Mouse (Mus musculus): ENCODE data around the gene Iars. TPM values are rescaled to one million over a fixed set of nuclear protein-coding genes. Genes with fewer than 3 reads are reported as not detected.

The Iars gene
- polyA plus RNA-seq (2012; rRNA removed): 27.3 and 29.8 TPM in 2 replicates

GRCm38 (mm10) chr13:49681351-49682232, at the start of gene Iars:
Gene Iars, plus strand, starts transcription at chr13:49682100.

GRCm38 (mm10) chr13:49652481-49653179, 29.3 kb upstream of the Iars start, which contains the start of the genes Cenpp and Nol8:
Gene Cenpp, minus strand, starts transcription at chr13:49652785.
Gene Nol8, plus strand, starts transcription at chr13:49653078.

Other genes starting within 250 kb of the Iars start
- 0.06 and 0.07 TPM in 2 replicates for gene Tes3-ps, start 188.8 kb upstream of the Iars start, polyA plus RNA-seq (2012; rRNA removed)
- gene Ecm2, start 177.3 kb upstream of the Iars start, polyA plus RNA-seq (2012; rRNA removed): 0.48 and 0.49 TPM in 2 replicates
- 0.50 and 0.90 TPM in 2 replicates for gene Aspn, start 137.7 kb upstream of the Iars start, polyA plus RNA-seq (2012; rRNA removed)
- gene Omd, start 99.6 kb upstream of the Iars start, polyA plus RNA-seq (2012; rRNA removed): 0.02 TPM in 2 replicates
- gene Ogn, start 74.1 kb upstream of the Iars start, polyA plus RNA-seq (2012; rRNA removed): 1.2 and 1.3 TPM in 2 replicates
- 3.8 and 4.2 TPM in 2 replicates for gene Cenpp, start 29.3 kb upstream of the Iars start, polyA plus RNA-seq (2012; rRNA removed)
- gene Nol8, start 29.0 kb upstream of the Iars start, polyA plus RNA-seq (2012; rRNA removed): 3.4 TPM in 2 replicates
- gene Gm30302, start 116.9 kb downstream of the Iars start, polyA plus RNA-seq (2012; rRNA removed): 0.01 and 0.03 TPM in 2 replicates

Measured in liver, embryonic 18 days (tissue).